Mouse (Mus musculus): ENCODE results near the gene Ttc30b.
"Not testable (repeated sequence)": the region's sequence is repeated elsewhere in the genome, so short reads cannot be mapped to it uniquely, and the experiment has no call there.

Ttc30b gene

GRCm38 (mm10) chr2:75950685-75951084 lies 12.3 kb upstream of the Ttc30b start:
- DNase-seq, result no peak

GRCm38 (mm10) chr2:75937520-75938116 lies 767 bp downstream of the Ttc30b start:
- not testable (repeated sequence) for DNase-seq

GRCm38 (mm10) chr2:75936685-75937084 lies 1.7 kb downstream of the Ttc30b start:
- DNase-seq, result not testable (repeated sequence)

- no peak for DNase-seq
These were observed 4.8 kb downstream of the Ttc30b start for GRCm38 (mm10) chr2:75933541-75933940.

- no peak for DNase-seq
These were observed 7.4 kb downstream of the Ttc30b start for GRCm38 (mm10) chr2:75930941-75931340.

GRCm38 (mm10) chr2:75929786-75930444 lies 8.5 kb downstream of the Ttc30b start:
- no peak for DNase-seq

- no peak for DNase-seq
These were observed 9.2 kb downstream of the Ttc30b start for GRCm38 (mm10) chr2:75929141-75929540.

- DNase-seq, result no peak
These were observed 10.4 kb downstream of the Ttc30b start for GRCm38 (mm10) chr2:75928011-75928410.

- no peak for DNase-seq
These were observed 12.3 kb downstream of the Ttc30b start for GRCm38 (mm10) chr2:75926061-75926460.

GRCm38 (mm10) chr2:75923807-75924340 lies 14.5 kb downstream of the Ttc30b start:
- no peak for DNase-seq

GRCm38 (mm10) chr2:75915040-75915439 lies 23.3 kb downstream of the Ttc30b start:
- no peak for DNase-seq

GRCm38 (mm10) chr2:75907142-75907541 lies 31.2 kb downstream of the Ttc30b start:
- no peak for DNase-seq

GRCm38 (mm10) chr2:75901869-75902268 lies 36.5 kb downstream of the Ttc30b start:
- DNase-seq, result no peak

- no peak for DNase-seq
These were observed 38.1 kb downstream of the Ttc30b start for GRCm38 (mm10) chr2:75900281-75900680.

- DNase-seq, result no peak
These were observed 42.7 kb downstream of the Ttc30b start for GRCm38 (mm10) chr2:75895711-75896110.

GRCm38 (mm10) chr2:75891981-75892380 lies 46.4 kb downstream of the Ttc30b start:
- DNase-seq, result no peak
